Mouse (Mus musculus): Measurements from ENCODE around the gene Foxp1. TPM values are rescaled to one million over a fixed set of nuclear protein-coding genes. Genes with fewer than 3 reads are reported as not detected.
A peak's percentile ranks its signal among the peaks of the same experiment; 100 is the strongest.

The Foxp1 gene
- total RNA-seq, 2 experiments from 2014 or later: 39.0 to 40.6 TPM

GRCm38 (mm10) chr6:99285026-99285425 is 237.5 kb downstream of the Foxp1 start:
- no peak for DNase-seq

- no peak for DNase-seq
Observed at GRCm38 (mm10) chr6:99284019-99284418, 238.5 kb downstream of the Foxp1 start.

- DNase-seq: no peak
Observed at GRCm38 (mm10) chr6:99282866-99283657, 239.5 kb downstream of the Foxp1 start.

- no peak for DNase-seq
Observed at GRCm38 (mm10) chr6:99281433-99281832, 241.1 kb downstream of the Foxp1 start.

- DNase-seq: no peak
Observed at GRCm38 (mm10) chr6:99280619-99281018, 241.9 kb downstream of the Foxp1 start.

GRCm38 (mm10) chr6:99277251-99277650 is 245.3 kb downstream of the Foxp1 start:
- DNase-seq: no peak

- DNase-seq: no peak
Observed at GRCm38 (mm10) chr6:99276297-99276653, 246.2 kb downstream of the Foxp1 start.

GRCm38 (mm10) chr6:99275381-99276296 is 246.9 kb downstream of the Foxp1 start:
- DNase-seq: no peak

- DNase-seq: no peak
Observed at GRCm38 (mm10) chr6:99274667-99275066, 247.9 kb downstream of the Foxp1 start.

- no peak for DNase-seq
Observed at GRCm38 (mm10) chr6:99274222-99274621, 248.3 kb downstream of the Foxp1 start.

GRCm38 (mm10) chr6:99273177-99273576 is 249.3 kb downstream of the Foxp1 start:
- no peak for DNase-seq

- no peak for DNase-seq
Observed at GRCm38 (mm10) chr6:99272174-99272573, 250.3 kb downstream of the Foxp1 start.

GRCm38 (mm10) chr6:99271741-99272140 is 250.8 kb downstream of the Foxp1 start:
- no peak for DNase-seq

- no peak for DNase-seq
Observed at GRCm38 (mm10) chr6:99269921-99270320, 252.6 kb downstream of the Foxp1 start.

GRCm38 (mm10) chr6:99268171-99269061 is 254.1 kb downstream of the Foxp1 start:
- DNase-seq: no peak

- peak in 1 of 2 experiments; percentile 17 for DNase-seq
Observed at GRCm38 (mm10) chr6:99265945-99266656, 256.4 kb downstream of the Foxp1 start.

- DNase-seq: no peak
Observed at GRCm38 (mm10) chr6:99265173-99265572, 257.3 kb downstream of the Foxp1 start.

GRCm38 (mm10) chr6:99264192-99265093 is 258.1 kb downstream of the Foxp1 start:
- DNase-seq: no peak

- DNase-seq: no peak
Observed at GRCm38 (mm10) chr6:99263886-99264185, 258.7 kb downstream of the Foxp1 start.

- DNase-seq: no peak
Observed at GRCm38 (mm10) chr6:99263061-99263885, 259.2 kb downstream of the Foxp1 start.

Data from adrenal gland, postnatal 36 days (tissue).